Mouse (Mus musculus): ENCODE measurements around the gene Ckmt1. TPM values are rescaled to one million over a fixed set of nuclear protein-coding genes. Genes with fewer than 3 reads are reported as not detected.
"Not testable (repeated sequence)": the region's sequence is repeated elsewhere in the genome, so short reads cannot be mapped to it uniquely, and the experiment has no call there.

The Ckmt1 gene
- polyA plus RNA-seq, 1 experiment from 2014 or later, result 107 TPM

GRCm38 (mm10) chr2:121359461-121359860 lies 1.9 kb downstream of the Ckmt1 start:
- Histone ChIP-seq H3K4me2 (peak overlapping the region; percentile 61), H3K27me3 (no peaks in the 10 kb centered on the region), H3K9ac (no peak overlapping the region), H3K4me3 (peak overlapping the region; percentile 47), H3K4me1 (replicated peaks) (peaks cover 20% of the 10 kb centered on the region), H3K9me3 (no peaks in the 10 kb centered on the region), H3K36me3 (peaks cover 7% of the 10 kb centered on the region; the same call in 1 of the 2 replicates), H3K27ac (replicated peaks) (no peak overlapping the region)
- 55% methylated on average over 4 of the region's 4 CpGs for WGBS
- no peak for ATAC-seq (ENCODE audit: low FRiP score, low read depth)

DNA sequence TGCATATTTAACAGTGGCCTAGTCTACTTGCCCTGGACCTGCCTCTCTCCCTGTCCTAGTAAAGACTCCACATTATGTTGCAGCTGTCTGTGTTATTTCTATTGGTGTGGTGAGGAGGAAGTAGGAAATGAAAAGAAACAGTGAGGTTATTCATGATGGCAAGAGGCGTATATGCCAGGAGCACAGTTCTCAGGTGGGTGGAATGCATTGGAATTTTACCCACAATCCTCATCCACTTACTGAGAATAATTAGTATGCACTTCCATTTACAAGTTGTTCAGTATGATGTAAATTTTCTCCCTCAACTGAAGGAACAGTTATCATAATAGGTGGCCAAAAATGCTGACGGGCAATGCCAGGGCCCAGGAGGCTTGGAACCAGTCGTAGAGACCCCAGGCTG lies 6.1 kb downstream of the Ckmt1 start:
- H3K4me3 ChIP-seq, result no peak overlapping the region
- ATAC-seq (ENCODE audit: low FRiP score, low read depth), result no peak
- H3K36me3 ChIP-seq, result peaks cover 7% of the 10 kb centered on the region; the same call in 1 of the 2 replicates
- 0 out of 2 replicates have a peak, but pooled peaks cover 6% of the 10 kb centered on the region for H3K4me1 ChIP-seq (replicated peaks)
- H3K9ac ChIP-seq, result no peak overlapping the region
- H3K27me3 ChIP-seq, result no peaks in the 10 kb centered on the region
- no peaks in the 10 kb centered on the region for H3K9me3 ChIP-seq
- H3K27ac ChIP-seq (replicated peaks), result no peak overlapping the region
- 85% methylated on average over 3 of the region's 3 CpGs for WGBS
- no peak overlapping the region for H3K4me2 ChIP-seq

DNA sequence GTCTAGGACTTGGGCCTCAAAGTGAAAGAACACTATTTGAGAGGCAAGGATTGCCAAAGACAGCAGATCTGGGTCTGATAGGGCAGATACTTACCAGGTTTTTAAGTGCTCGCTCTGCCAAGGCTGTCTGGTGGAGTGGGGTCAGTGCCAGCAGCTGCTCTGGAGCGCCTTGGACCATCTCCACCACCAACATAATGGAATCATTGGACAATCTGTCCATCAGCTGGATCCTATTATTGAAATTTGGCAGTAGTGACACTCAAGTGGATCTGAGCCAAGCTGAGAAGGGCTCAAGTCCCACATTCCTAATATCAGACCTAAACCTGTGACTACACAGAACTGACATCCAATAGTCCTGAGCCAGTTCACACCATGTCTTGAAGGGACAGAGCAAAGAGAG lies 11.3 kb downstream of the Ckmt1 start:
- ATAC-seq (ENCODE audit: low FRiP score, low read depth), result no peak
- 68% methylated on average over 2 of the region's 2 CpGs for WGBS
- no peaks in the 10 kb centered on the region for H3K4me1 ChIP-seq (replicated peaks)

DNA sequence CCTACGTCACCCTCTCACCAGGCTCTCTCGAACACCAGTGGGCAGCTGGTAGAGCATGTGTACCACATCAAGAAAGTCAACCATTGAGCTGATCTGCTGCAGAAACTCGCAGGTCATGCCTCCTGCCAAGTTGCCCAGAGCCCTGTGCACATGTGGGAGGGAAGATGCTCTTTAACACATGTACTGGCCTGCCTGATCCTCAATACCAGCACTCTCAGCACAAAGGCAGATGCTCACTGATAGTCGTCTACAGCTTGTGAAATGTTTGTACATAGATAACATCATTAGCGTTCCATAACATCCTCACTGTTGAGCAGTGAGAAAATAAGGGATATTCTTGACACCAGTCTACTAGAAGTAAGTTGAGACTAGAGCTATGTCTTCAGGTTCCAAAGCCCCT lies 13.4 kb downstream of the Ckmt1 start:
- WGBS, result 88% methylated on average over 5 of the region's 5 CpGs
- H3K9me3 ChIP-seq, result no peaks in the 10 kb centered on the region
- no peaks in the 10 kb centered on the region for H3K36me3 ChIP-seq
- no peak overlapping the region for H3K27ac ChIP-seq (replicated peaks)
- no peak overlapping the region for H3K4me2 ChIP-seq
- no peaks in the 10 kb centered on the region for H3K4me1 ChIP-seq (replicated peaks)
- H3K4me3 ChIP-seq, result no peak overlapping the region
- no peak overlapping the region for H3K9ac ChIP-seq
- H3K27me3 ChIP-seq, result no peaks in the 10 kb centered on the region
- no peak for ATAC-seq (ENCODE audit: low FRiP score, low read depth)

More for the DNA sequence above, 11.3 kb downstream of the Ckmt1 start:
- Histone ChIP-seq H3K4me3 (no peak overlapping the region), H3K36me3 (peaks cover 5% of the 10 kb centered on the region; the same call in 1 of the 2 replicates), H3K27me3 (no peaks in the 10 kb centered on the region), H3K27ac (replicated peaks) (no peak overlapping the region), H3K9me3 (no peaks in the 10 kb centered on the region), H3K4me2 (no peak overlapping the region), H3K9ac (no peak overlapping the region)

GRCm38 (mm10) chr2:121372266-121372665 lies 14.8 kb downstream of the Ckmt1 start:
- H3K9ac ChIP-seq, result no peak overlapping the region
- ATAC-seq (ENCODE audit: low FRiP score, low read depth), result no peak
- H3K4me3 ChIP-seq, result no peak overlapping the region
- no peaks in the 10 kb centered on the region for H3K4me1 ChIP-seq (replicated peaks)
- H3K9me3 ChIP-seq, result no peaks in the 10 kb centered on the region
- H3K36me3 ChIP-seq, result no peaks in the 10 kb centered on the region
- H3K27me3 ChIP-seq, result no peaks in the 10 kb centered on the region
- WGBS, result 77% methylated on average over 3 of the region's 3 CpGs
- H3K27ac ChIP-seq (replicated peaks), result no peak overlapping the region
- no peak overlapping the region for H3K4me2 ChIP-seq

GRCm38 (mm10) chr2:121374766-121375165 lies 17.3 kb downstream of the Ckmt1 start:
- Histone ChIP-seq H3K4me3 (no peak overlapping the region), H3K27ac (replicated peaks) (no peak overlapping the region), H3K4me2 (no peak overlapping the region), H3K9me3 (no peaks in the 10 kb centered on the region), H3K27me3 (no peaks in the 10 kb centered on the region), H3K4me1 (replicated peaks) (no peaks in the 10 kb centered on the region), H3K9ac (no peak overlapping the region), H3K36me3 (no peaks in the 10 kb centered on the region)
- WGBS, result 48% methylated on average over 2 of the region's 2 CpGs
- ATAC-seq (ENCODE audit: low FRiP score, low read depth), result no peak

- 95% methylated on average over 17 of the region's 17 CpGs for WGBS
Observed at GRCm38 (mm10) chr2:121386961-121387575, 29.6 kb downstream of the Ckmt1 start, which contains the start of gene Strc. Gene Strc (minus strand): TSS chr2:121387168.

DNA sequence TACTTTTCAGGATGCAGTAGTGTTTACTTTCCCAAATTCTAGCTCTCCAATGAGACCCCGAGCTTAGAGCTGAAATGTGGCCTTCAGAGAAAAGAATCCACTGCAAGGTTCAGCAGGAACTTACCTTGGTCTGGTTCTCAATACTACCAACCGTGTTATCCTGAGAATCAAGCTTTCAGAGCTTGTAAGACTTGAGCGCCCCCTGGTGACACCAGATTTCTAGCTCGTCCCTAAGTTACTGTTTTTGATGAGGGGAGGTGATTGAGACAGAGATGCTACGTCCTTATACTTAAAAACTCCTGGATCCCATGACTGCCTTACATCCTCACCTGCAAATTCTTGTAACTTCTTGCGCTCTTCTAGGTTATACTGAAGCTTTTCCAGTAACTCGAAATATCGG lies 39.1 kb downstream of the Ckmt1 start:
- 0 out of 2 replicates have a peak, but pooled peaks have one; percentile 56 for ATAC-seq (ENCODE audit: low FRiP score, low read depth)
- 13% methylated on average over 8 of the region's 8 CpGs for WGBS

More at GRCm38 (mm10) chr2:121386961-121387575, 29.6 kb downstream of the Ckmt1 start, which contains the start of gene Strc:
- ATAC-seq (ENCODE audit: low FRiP score, low read depth); H3K27ac ChIP-seq (replicated peaks); H3K36me3 ChIP-seq; H3K4me3 ChIP-seq; H3K4me2 ChIP-seq; H3K9ac ChIP-seq; H3K4me1 ChIP-seq (replicated peaks); H3K27me3 ChIP-seq; H3K9me3 ChIP-seq: not testable (repeated sequence)

DNA sequence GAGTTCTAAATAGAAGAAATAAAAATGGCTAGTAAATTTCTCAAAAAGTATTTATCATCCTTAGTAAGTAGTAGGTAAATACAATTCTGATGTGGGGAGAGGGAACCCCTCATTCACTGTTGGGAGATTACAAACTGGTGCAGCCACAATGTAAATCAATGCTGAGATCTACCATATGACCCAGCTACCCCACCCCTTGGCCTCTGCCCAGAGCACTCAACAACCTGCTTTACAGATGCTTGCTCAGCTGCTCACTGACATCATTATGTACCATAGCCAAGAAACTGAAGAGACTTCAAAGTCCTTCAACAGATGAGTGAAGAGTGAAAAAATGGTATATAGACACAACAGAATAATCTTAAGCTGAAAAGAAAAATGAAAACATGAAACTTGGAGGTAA lies 45.8 kb downstream of the Ckmt1 start:
- Histone ChIP-seq H3K9me3 (no peaks in the 10 kb centered on the region), H3K36me3 (no peaks in the 10 kb centered on the region), H3K4me1 (replicated peaks) (no peaks in the 10 kb centered on the region), H3K4me2 (no peak overlapping the region), H3K4me3 (no peak overlapping the region), H3K27ac (replicated peaks) (no peak overlapping the region), H3K9ac (no peak overlapping the region), H3K27me3 (no peaks in the 10 kb centered on the region)
- no peak for ATAC-seq (ENCODE audit: low FRiP score, low read depth)

More for the DNA sequence above, 39.1 kb downstream of the Ckmt1 start:
- H3K27me3 ChIP-seq, result no peaks in the 10 kb centered on the region
- H3K27ac ChIP-seq (replicated peaks), result no peak overlapping the region
- no peaks in the 10 kb centered on the region for H3K9me3 ChIP-seq
- H3K9ac ChIP-seq, result no peak overlapping the region
- H3K4me3 ChIP-seq, result no peak overlapping the region
- no peaks in the 10 kb centered on the region for H3K36me3 ChIP-seq
- H3K4me2 ChIP-seq, result no peak overlapping the region
- no peaks in the 10 kb centered on the region for H3K4me1 ChIP-seq (replicated peaks)

GRCm38 (mm10) chr2:121408160-121408559 lies 50.6 kb downstream of the Ckmt1 start:
- no peak overlapping the region for H3K4me2 ChIP-seq
- H3K27ac ChIP-seq (replicated peaks), result no peak overlapping the region
- H3K27me3 ChIP-seq, result no peaks in the 10 kb centered on the region
- WGBS, result 36% methylated on average over 4 of the region's 4 CpGs
- no peak for ATAC-seq (ENCODE audit: low FRiP score, low read depth)
- H3K9ac ChIP-seq, result no peak overlapping the region
- H3K4me3 ChIP-seq, result no peak overlapping the region
- no peaks in the 10 kb centered on the region for H3K36me3 ChIP-seq
- H3K4me1 ChIP-seq (replicated peaks), result peaks cover 14% of the 10 kb centered on the region
- H3K9me3 ChIP-seq, result no peaks in the 10 kb centered on the region

DNA sequence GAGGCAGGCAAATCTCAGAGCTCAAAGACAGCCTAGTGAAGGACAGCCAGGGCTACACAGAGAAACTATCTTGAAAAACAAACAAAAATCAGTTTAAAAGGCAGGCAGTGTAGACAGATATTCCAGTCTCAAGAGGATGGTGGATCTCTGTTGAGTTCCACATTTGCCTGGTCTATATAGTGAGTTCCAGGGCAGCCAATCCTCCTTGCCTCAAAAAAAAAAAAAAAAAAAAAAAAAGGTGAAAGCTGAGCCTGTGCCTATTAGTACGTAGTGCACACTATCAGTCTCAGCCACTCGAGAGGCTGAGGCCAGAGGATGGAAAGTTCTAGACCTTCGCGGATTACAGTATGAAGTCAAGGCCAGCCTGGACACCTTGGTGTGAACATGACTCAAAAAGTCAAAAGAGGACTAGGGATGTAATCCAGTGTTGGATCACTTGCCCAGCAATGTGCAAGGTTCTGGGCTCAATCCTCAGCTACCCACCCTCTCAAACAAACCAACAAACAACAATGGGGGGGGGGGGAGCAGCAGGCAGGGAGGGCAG lies 55.4 kb downstream of the Ckmt1 start:
- 14% methylated on average over 4 of the region's 4 CpGs for WGBS
- Histone ChIP-seq H3K4me3 (peak overlapping the region; percentile 96), H3K4me1 (replicated peaks) (peaks cover 46% of the 10 kb centered on the region), H3K4me2 (peak overlapping the region; percentile 70), H3K9me3 (no peaks in the 10 kb centered on the region), H3K27ac (replicated peaks) (peak overlapping the region; percentile 97), H3K9ac (peak overlapping the region; percentile 72), H3K36me3 (0 out of 2 replicates have a peak, but pooled peaks cover 8% of the 10 kb centered on the region), H3K27me3 (no peaks in the 10 kb centered on the region)
- no peak; the same call in 1 of the 2 replicates for ATAC-seq (ENCODE audit: low FRiP score, low read depth)

Data from hindbrain, embryonic 15.5 days (tissue).